Mouse (Mus musculus) thymus, adult 2 months (tissue): ENCODE results near the gene Amh.

Experiments
- CTCF ChIP-seq: fragments of 200-500 bp; IDR thresholded peaks from 2 replicates; pipeline ENCODE4 v1.5.1; 2012; ENCODE audit warnings: mild to moderate bottlenecking, control low read depth, low read length, moderate library complexity, borderline replicate concordance; ENCODE audit not compliant: control insufficient read depth, poor library complexity, insufficient read depth; ENCODE audit errors: extremely low read depth
- POLR2A ChIP-seq: fragments of 200-500 bp; IDR thresholded peaks from 2 replicates; pipeline ENCODE4 v1.6.1; 2012; ENCODE audit warnings: mild to moderate bottlenecking, low read length, control low read depth, moderate library complexity; ENCODE audit not compliant: control insufficient read depth, poor library complexity, insufficient read depth; ENCODE audit errors: extremely low read depth

- TF ChIP-seq POLR2A (no peak), CTCF (no peak; the same call in 1 of the 2 replicates)
Measured at GRCm38 (mm10) chr10:80797186-80798149, 7.6 kb upstream of the Amh start.
